Mouse (Mus musculus) G1E (cell line): ENCODE measurements around the gene Gm17304. TPM values are rescaled to one million over a fixed set of nuclear protein-coding genes. Genes with fewer than 3 reads are reported as not detected.

Experiments
- ATAC-seq: 2 replicates; pipeline ENCODE4 v1.8.0; 2016; ENCODE audit warnings: mild to moderate bottlenecking; ENCODE audit not compliant: insufficient number of reproducible peaks, poor library complexity, low FRiP score, severe bottlenecking; ENCODE audit errors: extremely low read depth
- DNase-seq: peaks from one replicate; pipeline ENCODE4 v3.0.0; 2012; ENCODE audit warnings: low spot score
- H3K27me3 ChIP-seq: 2 replicates; pipeline ENCODE4 v1.6.1; 2012; ENCODE audit warnings: mild to moderate bottlenecking, low read length, inconsistent platforms; ENCODE audit not compliant: insufficient read depth
- H3K36me3 ChIP-seq: replicated peaks from 2 replicates; pipeline ENCODE3; 2012; ENCODE audit warnings: mild to moderate bottlenecking, inconsistent platforms
- H3K4me1 ChIP-seq: 2 replicates; pipeline ENCODE4 v1.6.1; 2012; ENCODE audit warnings: low read depth, low read length, inconsistent platforms, mixed read lengths; ENCODE audit not compliant: insufficient read depth
- H3K4me3 ChIP-seq: 2 replicates; pipeline ENCODE4 v1.5.1; 2012; ENCODE audit warnings: low read depth, mild to moderate bottlenecking, inconsistent platforms, low read length, moderate library complexity, mixed read lengths
- H3K9me3 ChIP-seq: replicated peaks from 2 replicates; pipeline ENCODE4 v1.6.1; 2012; ENCODE audit warnings: inconsistent platforms
- CTCF ChIP-seq: IDR thresholded peaks from 2 replicates; pipeline ENCODE4 v1.5.1; 2012; ENCODE audit warnings: low read depth, low read length, inconsistent platforms, mixed read lengths
- GATA1 ChIP-seq: IDR thresholded peaks from 2 replicates; pipeline ENCODE4 v1.6.1; 2012; ENCODE audit warnings: borderline replicate concordance, low read length, inconsistent platforms, mixed read lengths
- GATA2 ChIP-seq: IDR thresholded peaks from 2 replicates; pipeline ENCODE4 v1.6.1; 2012; ENCODE audit warnings: low read depth, low read length, inconsistent platforms, borderline replicate concordance
- POLR2AphosphoS5 ChIP-seq: IDR thresholded peaks from 2 replicates; pipeline ENCODE4 v1.6.1; 2012; ENCODE audit warnings: low read depth, low read length, inconsistent platforms; ENCODE audit not compliant: insufficient replicate concordance
- TAL1 ChIP-seq: conservative IDR thresholded peaks from 2 replicates; pipeline ENCODE4 v1.6.1; 2012; ENCODE audit warnings: low read depth, low read length, inconsistent platforms, mixed read lengths
- polyA plus RNA-seq: library from polyadenylated mRNA; stranded (reverse); fragments of >175 nt; gene quantifications from 2 replicates; pipeline ENCODE4 v1.2.3, GENCODE M21; 2012
- total RNA-seq, 2 experiments: library from RNA; stranded (forward) in 1 of 2; stranded (reverse) in 1 of 2; fragments of 200-1000 nt in 1 of 2; fragments of >200 nt in 1 of 2; fragmentation: Nextera tagmentation in 1 of 2; gene quantifications; 2 replicates each; pipeline ENCODE4 v1.2.3; 2014 to 2017

The Gm17304 gene
- total and polyA plus RNA-seq, 3 experiments: not detected

GRCm38 (mm10) chr5:106594388-106594787 is 14.5 kb upstream of the Gm17304 start:
- no peak for TF ChIP-seq CTCF
- no peak for TF ChIP-seq GATA2
- TF ChIP-seq TAL1: no peak
- no peak for TF ChIP-seq POLR2AphosphoS5
- no peak for TF ChIP-seq GATA1
- no peaks in the 10 kb centered on the region for H3K27me3 ChIP-seq
- ATAC-seq: no peak
- peaks cover 57% of the 10 kb centered on the region for H3K36me3 ChIP-seq
- no peaks in the 10 kb centered on the region for H3K9me3 ChIP-seq
- no peak overlapping the region for H3K4me3 ChIP-seq
- no peaks in the 10 kb centered on the region for H3K4me1 ChIP-seq
- DNase-seq: no peak

DNA sequence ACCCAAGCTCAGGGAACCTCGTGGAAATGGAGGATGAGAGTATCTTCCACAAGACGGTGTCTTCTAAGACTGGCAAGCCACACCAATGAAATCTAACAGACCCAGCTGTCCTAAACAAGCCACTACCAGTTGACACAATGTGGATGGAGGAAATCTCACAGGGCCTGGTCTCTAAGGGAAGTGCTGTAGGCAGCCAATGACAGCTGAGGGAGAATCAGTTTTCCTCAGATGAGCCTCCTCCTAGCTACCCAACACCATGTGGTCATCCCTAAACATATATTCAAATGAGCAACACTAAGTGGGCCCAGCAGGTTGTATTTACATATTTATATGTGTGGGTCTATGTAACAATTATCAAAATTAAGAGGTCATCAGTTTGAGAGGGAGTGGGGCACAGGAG is 11.4 kb upstream of the Gm17304 start:
- no peak for TF ChIP-seq GATA1
- TF ChIP-seq GATA2: no peak
- TF ChIP-seq TAL1: no peak
- TF ChIP-seq POLR2AphosphoS5: no peak
- no peak for TF ChIP-seq CTCF
- Histone ChIP-seq H3K36me3 (peaks cover 74% of the 10 kb centered on the region), H3K9me3 (no peaks in the 10 kb centered on the region), H3K4me1 (no peaks in the 10 kb centered on the region), H3K27me3 (no peaks in the 10 kb centered on the region), H3K4me3 (no peak overlapping the region)
- DNase-seq (no peak), ATAC-seq (no peak)

DNA sequence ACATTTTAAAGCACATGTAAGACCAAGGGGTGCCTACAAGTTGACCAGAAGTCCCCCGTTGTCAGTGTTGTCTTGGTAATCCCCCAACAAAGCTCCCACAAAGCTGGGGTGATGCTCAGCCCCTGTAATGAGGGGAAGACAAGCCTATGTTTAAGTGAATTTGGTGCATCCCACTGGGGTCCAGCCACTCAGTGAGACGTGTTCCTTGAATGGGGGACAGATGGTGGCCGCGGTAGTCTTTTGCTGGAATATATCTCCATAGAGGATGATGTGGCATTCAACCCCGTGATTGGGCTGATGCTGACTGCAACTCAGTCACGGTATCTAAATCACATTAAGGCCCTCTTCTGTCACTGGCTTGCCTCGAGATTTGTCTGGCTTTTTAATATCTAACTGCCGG is 9.4 kb upstream of the Gm17304 start:
- Histone ChIP-seq H3K4me1 (no peaks in the 10 kb centered on the region), H3K36me3 (peaks cover 85% of the 10 kb centered on the region)

DNA sequence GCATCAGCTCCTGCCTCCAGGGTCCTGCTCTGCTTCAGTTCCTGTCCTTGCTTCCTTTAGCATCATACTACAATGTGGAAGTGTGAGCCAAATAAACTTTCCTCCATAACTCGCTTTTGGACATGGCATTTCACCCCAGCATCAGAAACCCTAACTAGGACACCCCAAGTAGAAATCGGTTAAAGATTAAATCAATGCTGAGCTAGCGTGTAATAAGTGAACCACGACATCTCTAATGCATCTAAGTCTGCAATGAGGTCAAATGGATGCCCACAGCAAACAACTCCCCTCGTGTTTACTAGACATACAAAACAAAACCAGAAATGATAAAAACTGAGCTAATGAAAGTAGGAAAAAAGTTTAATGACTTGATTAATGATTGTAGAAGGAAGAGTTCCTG is 4.5 kb upstream of the Gm17304 start:
- DNase-seq (no peak), ATAC-seq (no peak)
- no peak for TF ChIP-seq POLR2AphosphoS5
- no peak for TF ChIP-seq TAL1
- TF ChIP-seq GATA2: no peak
- TF ChIP-seq CTCF: no peak
- no peak for TF ChIP-seq GATA1
- Histone ChIP-seq H3K4me1 (no peaks in the 10 kb centered on the region), H3K36me3 (peaks cover 85% of the 10 kb centered on the region), H3K9me3 (no peaks in the 10 kb centered on the region), H3K4me3 (no peak overlapping the region), H3K27me3 (no peaks in the 10 kb centered on the region)

More for the DNA sequence above, 9.4 kb upstream of the Gm17304 start:
- H3K9me3 ChIP-seq: no peaks in the 10 kb centered on the region
- ATAC-seq (no peak), DNase-seq (no peak)
- no peak overlapping the region for H3K4me3 ChIP-seq
- TF ChIP-seq GATA1 (no peak), CTCF (no peak), POLR2AphosphoS5 (no peak), TAL1 (no peak), GATA2 (no peak)
- no peaks in the 10 kb centered on the region for H3K27me3 ChIP-seq

DNA sequence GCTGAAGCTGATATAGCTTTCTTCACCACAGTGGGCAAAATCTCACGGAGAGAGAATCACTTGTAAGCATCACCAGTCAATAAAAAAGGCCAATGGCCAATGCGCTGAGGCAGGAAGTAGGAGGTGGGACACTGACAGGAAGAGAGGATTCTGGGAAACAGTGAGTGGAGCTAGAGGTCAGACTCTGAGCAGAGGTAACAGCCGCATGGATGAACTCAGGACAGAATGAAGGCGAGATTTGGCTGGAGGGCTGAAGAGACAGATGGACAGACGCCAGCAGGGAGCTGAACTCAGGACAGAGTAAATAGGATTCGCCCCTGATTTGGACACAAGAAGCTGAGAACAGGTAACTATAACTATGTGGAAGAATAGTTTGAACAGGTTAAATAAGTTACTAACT is 3.8 kb upstream of the Gm17304 start:
- Histone ChIP-seq H3K9me3 (no peaks in the 10 kb centered on the region), H3K36me3 (peaks cover 85% of the 10 kb centered on the region), H3K4me3 (no peak overlapping the region), H3K27me3 (no peaks in the 10 kb centered on the region), H3K4me1 (no peaks in the 10 kb centered on the region)
- DNase-seq (no peak), ATAC-seq (no peak)
- TF ChIP-seq GATA1 (no peak), POLR2AphosphoS5 (no peak), CTCF (no peak), GATA2 (no peak), TAL1 (no peak)

GRCm38 (mm10) chr5:106607081-106607480 is 1.8 kb upstream of the Gm17304 start:
- H3K36me3 ChIP-seq: peaks cover 86% of the 10 kb centered on the region
- TF ChIP-seq GATA1 (no peak), TAL1 (no peak), POLR2AphosphoS5 (no peak), CTCF (no peak), GATA2 (no peak)
- no peak for ATAC-seq

GRCm38 (mm10) chr5:106612151-106612550 is 3.3 kb downstream of the Gm17304 start:
- H3K36me3 ChIP-seq: peaks cover 83% of the 10 kb centered on the region
- H3K27me3 ChIP-seq: no peaks in the 10 kb centered on the region
- ATAC-seq (no peak), DNase-seq (no peak)
- no peak overlapping the region for H3K4me3 ChIP-seq
- peaks cover 9% of the 10 kb centered on the region; the same call in 1 of the 2 replicates for H3K4me1 ChIP-seq
- no peaks in the 10 kb centered on the region for H3K9me3 ChIP-seq
- TF ChIP-seq CTCF (no peak), POLR2AphosphoS5 (no peak), TAL1 (no peak), GATA1 (no peak), GATA2 (no peak)

More at GRCm38 (mm10) chr5:106607081-106607480, 1.8 kb upstream of the Gm17304 start:
- no peaks in the 10 kb centered on the region for H3K9me3 ChIP-seq
- no peak overlapping the region for H3K4me3 ChIP-seq
- no peaks in the 10 kb centered on the region for H3K27me3 ChIP-seq
- H3K4me1 ChIP-seq: no peaks in the 10 kb centered on the region
- no peak for DNase-seq
